Mouse (Mus musculus) MEL-GATA-1-ER (cell line): ENCODE data around the gene Sorcs2.

Experiments
- DNase-seq: peaks from one replicate; pipeline ENCODE4 v3.0.0-alpha.2; 2012; ENCODE audit warnings: low read depth; ENCODE audit errors: extremely low read depth

The Sorcs2 gene

DNA sequence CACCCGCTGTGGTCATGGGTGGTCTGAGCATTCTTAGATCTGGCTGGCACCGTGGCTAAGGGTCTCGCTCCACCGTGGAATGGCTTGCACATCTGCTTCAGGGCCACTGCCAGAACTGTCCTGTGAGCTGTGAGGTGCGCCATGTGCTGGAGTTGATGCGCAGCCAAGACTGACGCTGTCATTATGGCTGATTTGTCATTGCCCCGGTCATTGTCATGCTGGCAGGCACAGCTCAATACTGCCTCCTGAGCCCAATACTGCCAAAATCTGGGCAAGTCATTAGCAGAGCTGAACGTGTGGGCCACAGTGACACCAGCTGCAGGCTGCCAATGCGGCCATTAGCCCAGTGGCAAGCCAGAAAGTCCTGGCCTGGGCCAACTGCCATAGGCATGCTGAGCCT, 390.3 kb downstream of the Sorcs2 start:
- DNase-seq = no peak

- no peak for DNase-seq
These were observed 391.4 kb downstream of the Sorcs2 start for GRCm38 (mm10) chr5:36006586-36006985.

DNA sequence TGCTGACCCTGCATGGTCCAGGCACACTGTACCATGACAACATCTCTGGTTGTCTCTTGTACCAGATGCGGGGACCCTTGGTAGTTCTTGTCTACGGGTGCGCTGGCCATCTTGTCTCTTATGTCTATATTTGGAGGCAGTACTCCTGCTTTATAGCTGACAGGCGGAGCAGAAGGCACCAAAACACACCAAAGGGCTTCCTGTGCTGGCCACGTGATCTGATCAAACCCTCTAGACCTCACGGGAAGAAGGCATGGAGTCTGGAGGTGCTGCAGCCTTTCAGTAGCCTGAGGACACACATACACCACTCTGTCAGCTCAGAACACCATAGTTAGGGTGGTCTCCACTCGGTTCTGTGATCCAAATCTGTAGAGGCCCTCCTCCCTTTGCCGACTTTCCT, 391.8 kb downstream of the Sorcs2 start:
- DNase-seq = no peak

- no peak for DNase-seq
These were observed 394.1 kb downstream of the Sorcs2 start for GRCm38 (mm10) chr5:36003797-36004196.

DNA sequence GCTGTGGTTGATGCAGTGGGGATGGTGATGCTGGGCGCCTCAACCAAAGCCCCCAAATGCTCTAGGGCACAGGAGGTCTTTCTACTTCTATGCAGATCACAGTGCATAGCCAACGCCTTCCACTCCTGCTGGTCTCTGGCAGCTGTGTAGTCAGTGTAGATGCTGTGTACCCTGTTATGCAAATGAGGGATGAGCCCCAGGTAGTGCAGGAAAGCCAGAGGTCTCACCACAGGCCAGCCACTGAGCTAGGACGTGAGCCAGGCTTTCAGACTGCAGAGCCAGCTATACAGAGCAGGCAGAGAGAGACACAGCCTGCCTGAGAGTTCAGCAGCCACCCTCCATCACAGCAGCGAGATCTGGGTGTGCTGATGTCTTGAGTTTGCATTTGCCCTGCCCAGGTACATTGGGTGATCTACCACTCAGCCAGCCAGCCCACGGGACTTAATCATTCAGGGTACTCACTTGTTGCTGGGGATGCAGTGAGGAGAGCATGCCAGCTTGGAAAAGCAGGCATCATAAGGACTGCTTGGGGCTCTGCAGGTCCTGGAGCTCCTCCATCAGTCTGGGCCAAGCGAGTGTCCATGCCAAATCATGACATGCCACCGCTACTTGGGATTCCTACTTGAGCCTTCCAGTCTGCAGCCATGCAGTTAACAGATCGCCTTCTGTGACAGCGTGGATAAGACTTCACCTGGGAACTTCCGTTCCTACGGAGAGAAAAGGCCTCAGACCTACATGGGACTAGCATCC, 407.8 kb downstream of the Sorcs2 start:
- no peak for DNase-seq

GRCm38 (mm10) chr5:35989506-35989905, 408.4 kb downstream of the Sorcs2 start:
- DNase-seq = no peak

- no peak for DNase-seq
These were observed 409.9 kb downstream of the Sorcs2 start for GRCm38 (mm10) chr5:35988085-35988484.

- no peak for DNase-seq
These were observed 412.3 kb downstream of the Sorcs2 start for GRCm38 (mm10) chr5:35985611-35986010.

DNA sequence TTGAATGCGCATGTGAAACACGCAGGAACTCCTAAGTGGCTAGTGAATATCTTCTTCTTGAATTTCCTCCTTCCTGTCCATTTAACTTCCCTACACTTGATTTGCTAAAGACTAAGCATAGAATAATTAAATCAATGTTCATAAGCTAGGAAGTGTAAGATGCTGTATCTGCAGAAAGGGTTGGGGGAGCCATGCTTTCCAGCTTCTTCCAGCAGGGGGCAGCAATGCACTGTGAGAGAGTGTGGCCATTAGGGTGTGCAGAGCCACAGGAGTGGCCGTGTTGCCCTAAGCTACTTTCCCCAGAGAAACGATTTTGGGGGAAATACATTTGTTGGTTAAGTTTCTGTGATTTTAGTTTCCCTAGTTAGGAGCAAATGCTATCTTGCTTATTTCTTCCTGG, 416.0 kb downstream of the Sorcs2 start:
- no peak for DNase-seq

DNA sequence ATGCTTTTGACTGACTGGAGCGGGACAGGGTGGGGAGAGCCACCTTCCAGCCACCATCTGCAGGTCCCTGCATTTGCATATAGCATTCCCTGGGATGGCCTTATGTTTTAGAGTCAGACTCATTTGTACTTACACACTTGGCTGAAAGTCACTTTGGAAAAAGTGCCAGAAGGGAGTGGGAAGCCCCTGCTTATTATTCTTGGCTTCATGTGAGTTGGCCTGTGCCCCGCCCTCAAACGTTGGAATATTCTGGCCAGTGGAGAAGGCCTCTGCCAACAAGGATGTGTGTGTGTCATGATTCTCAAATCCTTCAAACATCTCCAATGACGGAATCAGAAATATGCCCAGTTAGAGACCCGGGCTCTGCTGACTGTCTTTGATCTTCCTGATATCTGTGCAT, 416.6 kb downstream of the Sorcs2 start:
- no peak for DNase-seq

DNA sequence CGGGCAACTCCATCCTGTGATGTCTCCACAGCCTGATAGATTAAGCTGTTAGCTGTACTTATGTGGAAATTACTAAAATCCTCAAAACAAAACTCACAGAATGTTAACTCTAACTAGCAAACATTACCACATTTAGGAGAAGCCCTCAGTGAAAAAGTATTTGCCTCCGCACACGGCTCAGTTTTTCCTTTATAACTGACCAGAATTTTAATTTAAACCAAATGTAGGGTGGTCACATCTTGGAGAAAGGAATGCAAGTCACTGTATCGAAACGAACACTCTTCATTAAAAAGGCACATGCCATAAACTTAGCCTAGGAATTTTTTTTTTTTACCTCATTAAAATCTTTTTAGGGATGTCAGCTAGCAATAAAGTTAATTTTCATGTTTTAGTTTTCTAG, 417.4 kb downstream of the Sorcs2 start:
- DNase-seq = no peak

DNA sequence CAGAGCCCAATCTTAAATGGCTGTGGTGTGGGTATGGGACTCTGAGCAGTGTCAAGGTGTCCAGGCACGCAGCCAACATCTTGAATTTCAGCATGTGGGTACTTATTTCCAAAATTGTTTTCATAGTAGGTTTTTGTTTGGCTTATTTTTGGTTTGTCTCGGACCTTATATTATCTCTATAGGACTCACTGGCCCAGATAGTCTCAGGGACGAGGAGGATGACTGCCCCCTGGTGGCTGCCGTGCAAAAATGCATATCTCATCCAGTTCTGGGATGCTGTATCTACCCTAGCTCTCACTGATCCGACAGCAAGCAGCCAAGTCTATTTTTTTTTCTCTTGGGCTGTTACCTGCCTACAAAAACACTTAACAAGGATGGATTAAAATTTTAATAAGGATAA, 422.3 kb downstream of the Sorcs2 start:
- DNase-seq = no peak

DNA sequence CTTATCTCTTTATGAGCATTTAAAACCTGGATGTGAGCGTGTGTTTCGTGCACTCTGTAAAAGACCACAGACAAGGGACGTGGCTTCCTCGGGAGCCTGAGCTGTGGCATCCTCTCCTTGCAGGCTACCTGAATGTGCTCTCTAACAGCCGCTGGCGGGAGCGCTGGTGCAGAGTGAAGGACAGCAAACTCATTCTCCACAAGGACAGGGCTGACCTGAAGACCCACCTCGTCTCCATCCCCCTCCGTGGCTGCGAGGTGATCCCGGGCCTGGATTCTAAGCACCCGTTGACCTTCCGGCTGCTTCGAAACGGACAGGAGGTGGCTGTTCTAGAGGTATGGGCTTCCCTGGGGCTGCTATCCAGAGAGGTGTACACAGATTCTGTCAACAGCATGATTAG, 423.7 kb downstream of the Sorcs2 start:
- no peak for DNase-seq

DNA sequence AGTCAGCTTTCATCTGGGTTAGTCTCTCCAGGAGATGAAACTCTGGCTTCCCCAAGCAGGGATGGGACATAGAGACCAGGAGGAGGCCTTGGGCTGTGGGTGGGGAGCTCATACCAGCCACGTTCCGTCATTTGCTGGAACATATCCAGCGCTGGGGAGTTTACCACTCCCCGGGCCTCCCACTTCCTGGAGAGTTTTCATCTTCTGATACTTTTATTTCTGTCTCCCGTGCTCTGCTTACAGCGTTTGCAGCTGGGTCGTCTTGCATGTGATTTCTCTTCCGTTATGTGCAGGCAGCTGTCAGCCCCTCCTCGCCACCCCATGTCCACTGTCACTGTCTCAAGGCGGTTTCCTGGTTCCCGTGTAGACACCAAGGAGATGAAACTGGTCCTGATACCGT, 424.1 kb downstream of the Sorcs2 start:
- no peak for DNase-seq

DNA sequence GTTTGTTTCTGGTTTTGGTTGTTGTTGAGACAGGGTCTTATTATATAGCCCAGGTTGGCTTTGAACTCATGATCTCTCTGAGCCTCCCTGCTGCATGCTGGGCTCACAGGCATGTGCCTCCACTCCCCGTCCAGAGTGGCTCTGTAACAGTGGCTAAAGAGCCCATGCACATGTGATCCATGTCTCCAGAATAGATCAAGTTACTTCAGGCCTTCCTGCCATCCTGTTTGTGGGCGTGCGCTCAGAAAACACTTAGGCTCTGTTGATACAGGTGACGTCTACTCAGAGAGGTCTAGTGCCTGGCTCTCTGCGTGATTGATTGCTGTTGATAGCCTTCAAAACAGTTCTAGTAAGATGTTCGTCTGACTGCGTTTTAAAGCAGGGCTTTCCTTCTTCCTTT, 425.2 kb downstream of the Sorcs2 start:
- no peak for DNase-seq

GRCm38 (mm10) chr5:35971841-35972578, 425.9 kb downstream of the Sorcs2 start:
- no peak for DNase-seq

DNA sequence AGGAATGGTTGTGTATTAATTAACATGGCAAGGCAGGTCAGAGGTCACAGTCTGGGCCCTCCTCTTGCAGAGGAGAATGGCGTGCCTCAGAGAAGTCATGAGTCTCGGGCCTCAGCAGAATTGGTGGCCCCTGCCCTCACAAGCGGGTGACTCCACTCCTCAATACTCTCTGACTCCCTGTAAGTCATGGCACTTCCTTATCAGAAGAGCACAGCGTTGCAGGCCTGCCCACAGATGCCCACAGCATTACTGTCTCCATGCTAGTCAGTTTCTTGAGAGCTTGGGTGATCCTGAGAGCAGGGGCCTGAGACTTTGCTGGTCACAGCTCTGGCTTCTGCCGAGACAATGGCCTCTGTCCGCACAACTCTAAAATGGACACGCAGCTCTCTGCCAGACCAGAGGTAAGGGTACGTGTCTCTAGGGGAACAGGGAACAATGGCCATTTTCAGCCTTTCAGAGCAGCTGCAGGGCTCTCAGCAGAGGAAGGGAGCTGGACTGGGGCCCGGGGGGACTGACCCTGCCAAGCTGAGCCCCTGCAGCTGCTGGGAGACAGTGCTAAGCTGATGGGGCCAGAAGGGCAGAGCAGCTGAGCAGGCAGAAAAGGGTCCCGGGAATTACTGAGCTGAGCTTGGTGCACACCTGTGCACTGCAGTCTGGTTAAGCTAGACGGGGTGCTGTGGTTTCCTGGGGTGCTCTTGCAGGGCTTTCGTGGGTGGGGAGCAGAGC, 427.4 kb downstream of the Sorcs2 start:
- no peak for DNase-seq

- no peak for DNase-seq
These were observed 428.1 kb downstream of the Sorcs2 start for GRCm38 (mm10) chr5:35969857-35970256.
